Mouse (Mus musculus): Measurements from ENCODE around the gene Ect2l. TPM values are rescaled to one million over a fixed set of nuclear protein-coding genes. Genes with fewer than 3 reads are reported as not detected.

Ect2l gene
- polyA plus RNA-seq, 1 experiment, result not detected

Other genes starting within 250 kb of the Ect2l start
- 40.5 and 44.3 TPM in 2 replicates for gene Abracl, start 187.6 kb downstream of the Ect2l start, polyA plus RNA-seq (2012; ENCODE audit: insufficient read depth, insufficient read length, missing spikeins)
- 8.5 and 13.6 TPM in 2 replicates for gene Reps1, start 155.0 kb downstream of the Ect2l start, polyA plus RNA-seq (2012; ENCODE audit: insufficient read depth, insufficient read length, missing spikeins)
- gene Ccdc28a, start 24.1 kb upstream of the Ect2l start, polyA plus RNA-seq (2012; ENCODE audit: insufficient read depth, insufficient read length, missing spikeins), result 5.8 and 10.1 TPM in 2 replicates
- gene Nhsl1, start 108.1 kb upstream of the Ect2l start, polyA plus RNA-seq (2012; ENCODE audit: insufficient read depth, insufficient read length, missing spikeins), result 0.50 and 1.6 TPM in 2 replicates